Mouse (Mus musculus): ENCODE results near the gene 1810043G02Rik.
"Not testable (repeated sequence)": the region's sequence is repeated elsewhere in the genome, so short reads cannot be mapped to it uniquely, and the experiment has no call there.

The 1810043G02Rik gene

GRCm38 (mm10) chr10:77978351-77979350 is at the start of gene 1810043G02Rik:
Gene 1810043G02Rik, plus strand, starts transcription at chr10:77978524.
- peak; percentile 83 for DNase-seq (ENCODE audit: extremely low read depth, low read depth)

- DNase-seq (ENCODE audit: extremely low read depth, low read depth), result peak; percentile 43
These were observed 38.6 kb upstream of the 1810043G02Rik start for GRCm38 (mm10) chr10:77939685-77940084.

- not testable (repeated sequence) for DNase-seq (ENCODE audit: extremely low read depth, low read depth)
These were observed 27.9 kb upstream of the 1810043G02Rik start for GRCm38 (mm10) chr10:77950468-77950867.

- no peak for DNase-seq (ENCODE audit: extremely low read depth, low read depth)
These were observed 15.6 kb upstream of the 1810043G02Rik start for GRCm38 (mm10) chr10:77962725-77963124.

GRCm38 (mm10) chr10:77963971-77964370 is 14.4 kb upstream of the 1810043G02Rik start:
- no peak for DNase-seq (ENCODE audit: extremely low read depth, low read depth)

- DNase-seq (ENCODE audit: extremely low read depth, low read depth), result no peak
These were observed 8.9 kb upstream of the 1810043G02Rik start for GRCm38 (mm10) chr10:77969274-77969972.

GRCm38 (mm10) chr10:77969973-77970325 is 8.4 kb upstream of the 1810043G02Rik start:
- DNase-seq (ENCODE audit: extremely low read depth, low read depth), result no peak

GRCm38 (mm10) chr10:77970481-77970880 is 7.8 kb upstream of the 1810043G02Rik start, which contains the start of gene Trpm2:
Gene Trpm2, minus strand, starts transcription at chr10:77970563.
- no peak for DNase-seq (ENCODE audit: extremely low read depth, low read depth)

GRCm38 (mm10) chr10:77971191-77971590 is 7.1 kb upstream of the 1810043G02Rik start:
- DNase-seq (ENCODE audit: extremely low read depth, low read depth), result peak; percentile 71

- DNase-seq (ENCODE audit: extremely low read depth, low read depth), result peak; percentile 73
These were observed 6.4 kb upstream of the 1810043G02Rik start for GRCm38 (mm10) chr10:77971709-77972553.

- DNase-seq (ENCODE audit: extremely low read depth, low read depth), result no peak
These were observed 4.0 kb upstream of the 1810043G02Rik start for GRCm38 (mm10) chr10:77974323-77974722.

- DNase-seq (ENCODE audit: extremely low read depth, low read depth), result no peak
These were observed 3.5 kb upstream of the 1810043G02Rik start for GRCm38 (mm10) chr10:77974811-77975210.

- DNase-seq (ENCODE audit: extremely low read depth, low read depth), result no peak
These were observed 2.7 kb upstream of the 1810043G02Rik start for GRCm38 (mm10) chr10:77975653-77976052.

- DNase-seq (ENCODE audit: extremely low read depth, low read depth), result no peak
These were observed 1.7 kb upstream of the 1810043G02Rik start for GRCm38 (mm10) chr10:77976458-77977150.

GRCm38 (mm10) chr10:77984660-77985059 is 6.3 kb downstream of the 1810043G02Rik start:
- peak; percentile 49 for DNase-seq (ENCODE audit: extremely low read depth, low read depth)

GRCm38 (mm10) chr10:77985775-77986174 is 7.5 kb downstream of the 1810043G02Rik start:
- DNase-seq (ENCODE audit: extremely low read depth, low read depth), result no peak

- DNase-seq (ENCODE audit: extremely low read depth, low read depth), result no peak
These were observed 17.3 kb downstream of the 1810043G02Rik start for GRCm38 (mm10) chr10:77995639-77996038.

- DNase-seq (ENCODE audit: extremely low read depth, low read depth), result no peak
These were observed 21.9 kb downstream of the 1810043G02Rik start for GRCm38 (mm10) chr10:78000200-78000599.

- DNase-seq (ENCODE audit: extremely low read depth, low read depth), result no peak
These were observed 23.5 kb downstream of the 1810043G02Rik start for GRCm38 (mm10) chr10:78001796-78002195.

GRCm38 (mm10) chr10:78002316-78002715 is 24.0 kb downstream of the 1810043G02Rik start:
- no peak for DNase-seq (ENCODE audit: extremely low read depth, low read depth)

Measured in MEL-GATA-1-ER (cell line).